Mouse (Mus musculus): Measurements from ENCODE around the gene Thoc6.

Gene Thoc6

DNA sequence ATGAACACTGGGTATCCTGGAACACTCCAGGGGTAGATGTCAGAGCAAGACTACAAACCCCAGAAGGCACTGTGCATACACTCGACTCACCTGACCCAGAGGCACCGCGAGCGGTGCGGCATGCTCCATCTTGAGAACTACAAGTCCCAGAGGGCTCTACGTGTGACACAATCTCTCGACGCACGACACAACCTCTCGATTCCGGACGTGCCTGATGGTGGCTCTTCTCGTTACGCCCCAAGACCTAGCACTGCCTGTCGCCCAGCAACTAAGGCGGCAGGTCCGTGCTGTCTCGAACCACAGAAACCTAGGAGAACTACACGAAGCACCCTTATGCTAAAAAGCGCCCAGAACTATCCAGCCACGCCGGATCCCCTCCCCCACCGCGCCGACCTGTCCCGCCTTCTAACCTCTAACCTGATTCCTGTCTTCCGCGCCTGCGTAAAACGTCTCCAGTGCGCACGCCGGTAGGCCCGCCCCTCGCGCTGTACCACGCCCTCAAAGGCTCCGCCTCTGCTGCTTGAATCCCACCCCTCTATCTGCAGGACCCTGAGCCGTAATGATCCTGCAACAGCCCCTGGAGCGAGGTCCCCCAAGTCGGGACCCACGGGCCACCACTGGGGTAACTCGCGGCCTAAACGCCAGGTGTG lies at the start of gene Thoc6, which contains the start of gene Hcfc1r1:
Gene Thoc6 (minus strand): TSS at position 459 of the 650 bp plus-strand sequence.
Gene Hcfc1r1 (plus strand): TSS at position 173 of the 650 bp plus-strand sequence.
- peak; percentile 95 for DNase-seq

DNA sequence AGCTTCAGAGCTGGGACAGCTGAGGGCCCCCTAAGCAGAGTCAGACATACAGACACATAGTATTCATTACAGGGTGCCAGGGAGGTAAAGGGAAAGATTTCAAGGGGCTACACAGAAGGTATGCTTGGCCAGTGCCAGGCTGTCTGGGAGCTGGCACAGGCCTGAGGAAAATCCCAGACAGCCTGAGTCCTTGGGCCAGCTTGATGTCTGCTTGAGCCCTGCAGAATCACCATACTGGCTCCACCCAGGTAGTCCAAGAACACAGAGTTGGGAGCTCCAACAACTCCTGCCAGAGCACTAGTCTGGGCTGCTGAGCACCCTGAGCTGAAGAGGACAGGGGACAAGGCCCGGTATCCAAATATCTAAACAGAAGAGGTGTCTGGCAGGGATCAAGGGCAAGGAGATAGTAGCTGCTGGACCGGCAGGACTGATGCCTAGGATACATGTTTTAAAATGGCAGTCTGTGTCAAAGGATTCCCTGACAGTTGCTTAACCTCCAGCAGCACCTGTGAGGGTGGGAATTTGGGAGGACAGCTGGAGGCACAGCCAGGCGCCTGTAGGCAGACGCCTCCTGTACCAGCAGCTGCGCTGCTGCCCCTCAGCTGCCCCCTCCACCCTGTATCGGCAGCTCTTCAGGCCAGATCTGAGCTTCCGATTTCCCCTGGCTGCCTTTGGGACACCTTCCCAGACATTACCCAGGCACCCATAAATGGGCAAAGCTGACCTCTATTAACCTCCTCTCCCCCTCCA lies 48.9 kb upstream of the Thoc6 start, which contains the start of gene 1520401A03Rik:
Gene 1520401A03Rik (minus strand): TSS at position 408 of the 750 bp plus-strand sequence.
- DNase-seq, result no peak

- no peak for DNase-seq
Measured at GRCm38 (mm10) chr17:23721886-23722285, 48.2 kb upstream of the Thoc6 start.

- DNase-seq, result no peak
Measured at GRCm38 (mm10) chr17:23719455-23719854, 45.8 kb upstream of the Thoc6 start.

GRCm38 (mm10) chr17:23717003-23717402 lies 43.3 kb upstream of the Thoc6 start:
- no peak for DNase-seq

DNA sequence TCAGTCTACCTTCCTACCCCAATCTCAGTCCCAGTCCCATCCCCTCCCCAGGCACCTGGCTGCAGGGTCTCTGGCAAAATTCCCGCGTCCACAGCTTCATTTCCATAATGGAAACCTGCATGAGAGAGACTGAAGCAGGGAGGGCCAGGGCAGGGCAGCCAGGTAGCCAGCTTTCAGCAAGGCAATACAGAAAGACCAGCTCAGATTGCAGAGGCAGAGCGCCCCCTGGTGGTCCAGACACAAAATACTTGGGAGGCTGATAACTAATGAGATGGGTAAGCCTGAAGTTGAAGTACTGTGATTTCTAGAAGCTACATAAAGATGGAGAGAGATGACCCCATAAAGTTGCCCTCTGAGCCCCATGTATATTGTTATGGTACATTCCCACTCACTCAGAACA lies 32.5 kb upstream of the Thoc6 start:
- peak; percentile 72 for DNase-seq

- DNase-seq, result no peak
Measured at GRCm38 (mm10) chr17:23705525-23706104, 31.9 kb upstream of the Thoc6 start.

GRCm38 (mm10) chr17:23704741-23705140 lies 31.1 kb upstream of the Thoc6 start:
- DNase-seq, result no peak

GRCm38 (mm10) chr17:23703301-23703700 lies 29.6 kb upstream of the Thoc6 start:
- DNase-seq, result no peak

- DNase-seq, result peak; percentile 93
Measured at GRCm38 (mm10) chr17:23700079-23700478, 26.4 kb upstream of the Thoc6 start.

- DNase-seq, result peak; percentile 54
Measured at GRCm38 (mm10) chr17:23699131-23700077, 25.7 kb upstream of the Thoc6 start.

DNA sequence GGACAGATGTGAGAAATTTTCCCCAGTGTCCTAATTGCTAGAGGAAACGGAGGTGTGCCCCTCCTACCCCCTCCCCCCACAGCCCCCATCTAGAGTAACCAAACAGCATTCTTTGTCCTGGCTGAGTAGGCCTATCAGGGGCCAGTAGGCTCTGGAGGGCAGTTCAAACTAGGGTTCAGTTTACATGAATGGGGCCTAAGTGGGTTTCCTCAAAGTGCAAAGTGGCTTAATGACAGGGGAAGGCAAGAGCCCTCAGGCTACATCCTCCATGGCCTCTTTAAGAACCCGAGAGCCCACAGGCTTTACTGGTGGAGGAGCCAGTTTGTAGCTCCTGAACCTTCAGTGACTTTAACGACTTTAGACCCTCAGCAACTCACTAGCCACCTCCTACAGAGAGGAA lies 22.1 kb upstream of the Thoc6 start:
- DNase-seq, result no peak

GRCm38 (mm10) chr17:23694491-23694890 lies 20.8 kb upstream of the Thoc6 start:
- DNase-seq, result no peak

DNA sequence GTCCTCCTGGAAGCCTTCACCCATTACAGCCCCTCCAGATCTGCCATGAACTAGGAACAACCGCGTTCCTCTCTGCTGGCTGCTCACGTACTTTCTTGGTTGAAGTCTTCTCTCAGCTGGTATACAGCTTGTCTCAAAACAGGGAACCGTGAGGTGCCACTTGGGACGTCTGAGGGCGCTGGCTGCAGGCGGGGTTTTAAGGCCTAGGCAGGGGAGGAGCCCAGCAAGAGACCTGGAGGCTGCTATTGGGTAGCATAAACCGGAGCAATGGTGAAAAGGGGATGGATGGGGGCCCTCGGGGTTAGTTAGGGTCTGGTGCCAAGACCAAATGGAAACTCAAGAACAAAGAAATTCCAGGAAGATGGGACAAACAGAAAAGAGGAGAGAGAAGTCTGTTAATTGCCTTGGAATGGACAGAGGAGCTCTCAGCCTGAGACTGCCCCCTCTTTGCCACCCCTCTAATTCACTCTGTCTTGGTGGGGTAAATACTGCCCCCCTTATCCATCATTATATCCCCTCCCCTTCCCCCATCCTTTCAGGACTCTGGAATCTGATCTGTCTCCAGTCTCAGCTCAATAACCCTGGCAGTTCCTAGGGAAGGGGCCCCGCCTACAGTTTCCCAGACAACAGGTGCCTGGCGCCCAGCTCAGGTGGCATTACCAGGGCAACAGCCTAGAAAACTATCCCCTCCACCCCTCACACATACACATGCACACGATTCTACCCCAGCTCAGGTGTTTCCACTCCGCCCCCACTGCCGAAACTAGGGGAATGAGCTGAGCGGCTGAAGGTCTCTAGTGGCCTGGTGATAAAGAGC lies 10.4 kb upstream of the Thoc6 start, which contains the start of gene Cldn9:
Gene Cldn9 (minus strand): TSS at position 171 of the 817 bp plus-strand sequence.
- DNase-seq, result no peak

DNA sequence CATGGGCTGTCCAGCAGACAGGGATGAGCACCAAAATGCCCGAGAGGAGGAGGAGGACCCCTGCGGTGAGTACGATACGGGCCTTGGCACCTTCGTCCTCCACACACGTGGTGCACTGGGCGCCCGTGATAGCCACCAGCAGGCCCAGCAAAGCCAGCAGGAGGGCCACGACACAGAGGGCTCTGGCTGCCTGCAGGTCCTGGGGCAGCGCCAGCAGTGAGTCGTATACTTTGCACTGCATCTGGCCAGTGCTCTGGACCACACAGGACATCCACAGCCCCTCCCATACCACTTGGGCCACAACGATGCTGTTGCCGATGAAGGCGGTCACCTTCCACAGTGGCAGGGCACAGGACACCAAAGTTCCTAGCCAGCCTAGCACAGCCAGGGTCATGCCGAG lies 9.5 kb upstream of the Thoc6 start:
- no peak for DNase-seq

DNA sequence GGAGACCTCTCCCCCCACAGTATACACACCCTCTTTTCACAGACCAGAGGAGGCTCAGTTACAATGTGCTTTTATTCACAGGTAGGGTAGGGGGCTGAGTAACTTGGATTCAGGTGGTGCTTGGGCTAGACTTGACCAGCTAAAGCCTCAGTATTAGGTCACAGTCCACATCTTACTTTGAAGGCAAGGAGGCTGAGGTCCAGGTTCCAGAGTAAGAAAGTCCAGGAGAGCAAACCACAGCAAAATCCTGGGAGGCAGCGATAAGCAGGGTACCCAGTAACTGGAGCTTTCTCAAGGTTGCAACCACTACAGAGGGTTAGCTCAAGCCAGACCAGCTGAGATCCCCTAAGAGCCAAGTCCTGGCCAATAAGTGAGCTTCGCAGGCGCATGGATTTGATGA lies 8.8 kb upstream of the Thoc6 start:
- no peak for DNase-seq

DNA sequence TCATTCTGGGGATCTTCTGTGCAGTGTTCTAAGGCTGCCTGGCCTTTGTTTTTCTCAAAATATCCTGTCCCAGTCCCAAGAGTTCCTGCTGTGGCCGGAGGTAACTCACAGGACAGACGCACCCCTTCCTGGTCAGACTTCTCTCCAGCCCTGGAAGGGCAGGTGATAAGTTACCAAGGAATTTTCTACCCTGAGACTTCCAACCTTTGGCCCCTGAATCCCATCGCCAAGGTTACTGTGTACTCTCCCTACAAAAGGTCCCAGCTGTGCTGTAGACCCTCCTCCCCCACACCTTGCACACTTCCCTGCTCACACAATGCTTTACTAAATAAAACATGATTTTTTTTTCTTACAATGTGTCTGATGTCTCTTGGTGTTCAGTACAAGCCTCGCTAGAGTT lies 8.4 kb upstream of the Thoc6 start:
- no peak for DNase-seq

DNA sequence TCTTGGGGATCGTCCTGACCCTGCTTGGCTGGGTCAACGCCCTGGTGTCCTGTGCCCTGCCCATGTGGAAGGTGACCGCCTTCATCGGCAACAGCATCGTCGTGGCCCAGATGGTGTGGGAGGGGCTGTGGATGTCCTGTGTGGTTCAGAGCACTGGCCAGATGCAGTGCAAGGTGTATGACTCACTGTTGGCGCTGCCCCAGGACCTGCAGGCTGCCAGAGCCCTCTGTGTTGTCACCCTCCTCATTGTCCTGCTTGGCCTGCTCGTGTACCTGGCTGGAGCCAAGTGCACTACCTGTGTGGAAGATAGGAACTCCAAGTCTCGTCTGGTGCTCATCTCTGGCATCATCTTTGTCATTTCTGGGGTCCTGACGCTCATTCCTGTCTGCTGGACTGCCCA lies 7.4 kb upstream of the Thoc6 start:
- peak; percentile 25 for DNase-seq

GRCm38 (mm10) chr17:23680336-23680735 lies 6.7 kb upstream of the Thoc6 start:
- DNase-seq, result peak; percentile 9

GRCm38 (mm10) chr17:23679127-23679835 lies 5.6 kb upstream of the Thoc6 start, which contains the start of gene Cldn6:
Gene Cldn6, plus strand, starts transcription at chr17:23679249.
- DNase-seq, result peak; percentile 26

- DNase-seq, result peak; percentile 83
Measured at GRCm38 (mm10) chr17:23677236-23677679, 3.6 kb upstream of the Thoc6 start, which contains the start of gene Tnfrsf12a. Gene Tnfrsf12a, minus strand, starts transcription at chr17:23677468.

All from cerebellum, adult 11 months (tissue).